Mouse (Mus musculus) hindbrain, embryonic 13.5 days (tissue): ENCODE results near the gene Neurl1a. TPM values are rescaled to one million over a fixed set of nuclear protein-coding genes. Genes with fewer than 3 reads are reported as not detected.
"Not testable (repeated sequence)": the region's sequence is repeated elsewhere in the genome, so short reads cannot be mapped to it uniquely, and the experiment has no call there.

ENCODE experiments used
- ATAC-seq: fragments of 200-750 bp; cut with Nextera tagmentation; 2 replicates; pipeline ENCODE4 v1.8.0; 2017; ENCODE audit warnings: moderate TSS enrichment; ENCODE audit not compliant: low FRiP score
- H3K27ac ChIP-seq: fragments of 300-500 bp; sonication (generic); 2 replicates; pipeline ENCODE4 v1.5.1; 2015; ENCODE audit warnings: inconsistent platforms, mild to moderate bottlenecking, moderate library complexity
- H3K27me3 ChIP-seq: fragments of 300-500 bp; sonication (generic); 2 replicates; pipeline ENCODE4 v1.6.1; 2015; ENCODE audit warnings: mild to moderate bottlenecking, inconsistent platforms
- H3K36me3 ChIP-seq: fragments of 300-500 bp; sonication (generic); 2 replicates; pipeline ENCODE4 v1.6.1; 2015; ENCODE audit warnings: mild to moderate bottlenecking, inconsistent platforms
- H3K4me1 ChIP-seq: fragments of 300-500 bp; sonication (generic); replicated peaks from 2 replicates; pipeline ENCODE4 v1.6.1; 2015; ENCODE audit warnings: inconsistent platforms
- H3K4me2 ChIP-seq: fragments of 300-500 bp; sonication (generic); 2 replicates; pipeline ENCODE4 v1.6.1; 2015; ENCODE audit warnings: inconsistent platforms, mild to moderate bottlenecking, moderate library complexity
- H3K4me3 ChIP-seq: fragments of 300-500 bp; sonication (generic); 2 replicates; pipeline ENCODE4 v1.5.1; 2015; ENCODE audit warnings: mild to moderate bottlenecking, inconsistent platforms
- H3K9ac ChIP-seq: fragments of 300-500 bp; sonication (generic); 2 replicates; pipeline ENCODE4 v1.6.1; 2015; ENCODE audit warnings: mild to moderate bottlenecking, inconsistent platforms
- H3K9me3 ChIP-seq: fragments of 300-500 bp; sonication (generic); 2 replicates; pipeline ENCODE4 v1.6.1; 2016; ENCODE audit warnings: inconsistent platforms
- WGBS: fragments of 180-500 bp; shearing (Covaris S2); methylation state at CpG from one replicate; pipeline ENCODE4 v1.1.7; 2015; 5-methylcytosine and 5-hydroxymethylcytosine counted together
- polyA plus RNA-seq: library from polyadenylated mRNA; unstranded; fragments of >200 nt; fragmentation: Nextera tagmentation; extraction: Ambion mirVana; gene quantifications from 2 replicates; pipeline ENCODE4 v1.2.1, GENCODE M21; 2015

The Neurl1a gene
- 6.8 and 7.2 TPM in 2 replicates for polyA plus RNA-seq

GRCm38 (mm10) chr19:47178431-47179271 lies at the start of gene Neurl1a:
Gene Neurl1a, plus strand, starts transcription at chr19:47178820.
- peak within 1 kb of the TSS; percentile 85 for H3K9ac ChIP-seq
- no peaks in the 10 kb centered on the region for H3K36me3 ChIP-seq
- H3K27me3 ChIP-seq = peaks cover 43% of the 10 kb centered on the region
- peaks cover 6% of the 10 kb centered on the region for H3K9me3 ChIP-seq
- peak within 1 kb of the TSS; percentile 74 for H3K4me3 ChIP-seq
- peak within 1 kb of the TSS; percentile 77 for H3K27ac ChIP-seq
- peak within 1 kb of the TSS; percentile 94 for H3K4me2 ChIP-seq
- WGBS = under 1% methylated on average over 73 of the region's 98 CpGs
- peaks cover 19% of the 10 kb centered on the region for H3K4me1 ChIP-seq
- peak; percentile 69 for ATAC-seq

DNA sequence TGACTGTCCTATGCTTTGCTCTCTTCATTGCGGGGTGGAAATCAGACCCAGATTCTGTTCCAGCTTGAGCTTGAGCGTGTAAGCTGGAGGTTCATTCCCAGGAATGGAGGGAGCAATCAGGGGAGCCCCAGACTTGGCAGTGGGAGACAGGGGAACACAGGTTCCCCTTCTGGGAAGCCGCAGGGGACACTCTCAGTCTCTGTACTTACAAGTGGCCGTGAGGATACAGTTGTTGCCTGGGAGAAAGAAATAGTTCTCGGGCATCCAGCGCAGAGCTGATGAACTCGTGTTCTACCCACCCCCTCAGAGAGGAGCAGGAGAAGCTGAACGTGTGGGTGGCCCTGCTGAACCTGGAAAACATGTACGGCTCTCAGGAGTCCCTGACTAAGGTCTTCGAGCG lies 49.8 kb upstream of the Neurl1a start:
- Histone ChIP-seq H3K27ac (no peak overlapping the region), H3K36me3 (peaks cover 91% of the 10 kb centered on the region), H3K4me1 (no peaks in the 10 kb centered on the region), H3K27me3 (no peaks in the 10 kb centered on the region), H3K4me2 (no peak overlapping the region), H3K9ac (no peak overlapping the region), H3K4me3 (no peak overlapping the region), H3K9me3 (no peaks in the 10 kb centered on the region)
- ATAC-seq = no peak
- 95% methylated on average over 11 of the region's 11 CpGs for WGBS

GRCm38 (mm10) chr19:47130551-47131125 lies 48.0 kb upstream of the Neurl1a start:
- Histone ChIP-seq H3K36me3 (peaks cover 74% of the 10 kb centered on the region), H3K4me1 (no peaks in the 10 kb centered on the region), H3K4me3 (no peak overlapping the region), H3K9me3 (no peaks in the 10 kb centered on the region), H3K9ac (no peak overlapping the region), H3K27ac (no peak overlapping the region), H3K27me3 (no peaks in the 10 kb centered on the region), H3K4me2 (no peak overlapping the region)
- WGBS = 94% methylated on average over 15 of the region's 15 CpGs
- ATAC-seq = no peak

- Histone ChIP-seq H3K4me3 (no peak overlapping the region), H3K9me3 (no peaks in the 10 kb centered on the region), H3K4me2 (no peak overlapping the region), H3K27ac (no peak overlapping the region), H3K9ac (no peak overlapping the region), H3K36me3 (peaks cover 51% of the 10 kb centered on the region), H3K27me3 (0 out of 2 replicates have a peak, but pooled peaks cover 9% of the 10 kb centered on the region), H3K4me1 (peaks cover 18% of the 10 kb centered on the region)
- no peak for ATAC-seq
- 93% methylated on average over 7 of the region's 7 CpGs for WGBS
Measured at GRCm38 (mm10) chr19:47133161-47133560, 45.5 kb upstream of the Neurl1a start.

GRCm38 (mm10) chr19:47135568-47135967 lies 43.1 kb upstream of the Neurl1a start:
- H3K27me3 ChIP-seq = peaks cover 16% of the 10 kb centered on the region; the same call in 1 of the 2 replicates
- no peak for ATAC-seq
- peaks cover 23% of the 10 kb centered on the region for H3K4me1 ChIP-seq
- 90% methylated on average over 17 of the region's 17 CpGs for WGBS
- no peaks in the 10 kb centered on the region for H3K9me3 ChIP-seq
- H3K9ac ChIP-seq = no peak overlapping the region
- H3K36me3 ChIP-seq = peaks cover 27% of the 10 kb centered on the region
- no peak overlapping the region for H3K4me2 ChIP-seq
- H3K27ac ChIP-seq = no peak overlapping the region
- H3K4me3 ChIP-seq = no peak overlapping the region

- no peak overlapping the region for H3K9ac ChIP-seq
- no peak overlapping the region for H3K27ac ChIP-seq
- H3K36me3 ChIP-seq = peaks cover 21% of the 10 kb centered on the region
- no peak overlapping the region for H3K4me2 ChIP-seq
- H3K27me3 ChIP-seq = peaks cover 16% of the 10 kb centered on the region; the same call in 1 of the 2 replicates
- peaks cover 23% of the 10 kb centered on the region for H3K4me1 ChIP-seq
- no peaks in the 10 kb centered on the region for H3K9me3 ChIP-seq
- H3K4me3 ChIP-seq = no peak overlapping the region
- WGBS = 88% methylated on average over 5 of the region's 5 CpGs
- ATAC-seq = no peak
Measured at GRCm38 (mm10) chr19:47136170-47136569, 42.5 kb upstream of the Neurl1a start.

- ATAC-seq = no peak
- Histone ChIP-seq H3K9ac (peak overlapping the region; percentile 68), H3K9me3 (no peaks in the 10 kb centered on the region), H3K4me1 (peaks cover 23% of the 10 kb centered on the region), H3K36me3 (peaks cover 12% of the 10 kb centered on the region), H3K27ac (no peak overlapping the region), H3K27me3 (peaks cover 16% of the 10 kb centered on the region; the same call in 1 of the 2 replicates), H3K4me2 (peak overlapping the region; percentile 46), H3K4me3 (peak overlapping the region; percentile 23; the same call in 1 of the 2 replicates)
- WGBS = 57% methylated on average over 6 of the region's 6 CpGs
Measured at GRCm38 (mm10) chr19:47137051-47137581, 41.5 kb upstream of the Neurl1a start.

DNA sequence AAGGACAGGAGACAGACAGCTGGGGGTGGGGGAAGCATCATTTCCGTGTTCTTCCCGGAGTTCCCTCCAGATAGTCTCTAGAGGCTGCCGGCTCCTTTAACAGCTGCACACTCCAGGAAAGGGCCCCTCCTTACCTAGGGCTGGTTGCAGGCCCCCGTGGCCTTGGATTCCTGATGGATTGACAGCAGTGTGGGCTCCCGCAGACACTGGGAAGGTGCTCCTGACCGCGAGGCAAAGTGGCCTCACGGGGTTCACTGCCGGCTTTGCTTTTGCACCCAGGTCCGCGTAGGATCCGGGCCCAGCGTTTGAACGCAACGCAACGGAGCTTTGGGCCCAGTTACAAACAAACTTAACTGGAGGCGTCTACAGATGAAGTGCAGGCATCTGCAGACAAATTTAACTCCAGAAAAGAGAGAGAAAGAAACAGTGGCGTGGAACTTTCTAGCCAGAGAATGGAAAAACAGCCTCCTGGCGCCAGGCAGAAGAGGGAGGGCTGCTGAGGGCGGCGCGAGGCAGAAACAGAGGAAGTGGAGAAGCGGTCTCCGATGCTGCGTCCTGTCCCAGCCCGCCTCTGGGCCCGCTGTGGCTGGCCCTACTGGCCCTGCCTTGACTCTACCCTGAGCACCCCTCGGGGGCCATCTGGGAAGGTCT lies 40.7 kb upstream of the Neurl1a start, which contains the start of gene Calhm2:
Gene Calhm2, minus strand, starts transcription at position 524 of the 651 bp plus-strand sequence.
- Histone ChIP-seq H3K4me1 (peaks cover 23% of the 10 kb centered on the region), H3K36me3 (peaks cover 4% of the 10 kb centered on the region), H3K4me2 (peak within 1 kb of the TSS; percentile 46), H3K27ac (no peak within 1 kb of the TSS; the same call in 1 of the 2 replicates), H3K4me3 (peak within 1 kb of the TSS; percentile 23), H3K9me3 (no peaks in the 10 kb centered on the region), H3K9ac (peak within 1 kb of the TSS; percentile 68), H3K27me3 (peaks cover 16% of the 10 kb centered on the region; the same call in 1 of the 2 replicates)
- WGBS = 13% methylated on average over 28 of the region's 28 CpGs
- peak; percentile 39; the same call in 1 of the 2 replicates for ATAC-seq

DNA sequence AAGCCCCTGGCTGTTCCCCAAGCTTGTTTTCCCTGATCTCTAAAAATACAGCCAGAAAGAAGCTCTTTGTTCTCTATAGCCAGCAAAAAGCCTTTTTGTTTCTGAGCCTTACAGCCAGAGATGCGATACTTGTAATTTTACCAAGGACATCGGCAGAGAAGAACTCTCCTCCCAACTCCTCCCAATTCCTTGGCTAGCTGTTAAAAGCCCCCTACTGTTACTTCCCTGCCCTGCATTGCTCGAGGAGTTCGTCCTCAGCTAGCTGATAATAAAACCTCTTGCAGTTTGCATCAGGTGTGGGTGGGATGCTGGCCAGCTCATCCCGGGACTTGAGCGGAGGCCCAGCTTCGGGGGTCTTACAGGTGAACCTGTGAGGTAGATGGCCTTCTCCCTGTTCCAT lies 39.0 kb upstream of the Neurl1a start:
- ATAC-seq, H3K9ac ChIP-seq, H3K4me3 ChIP-seq, H3K9me3 ChIP-seq, H3K36me3 ChIP-seq, H3K4me2 ChIP-seq, H3K27ac ChIP-seq: not testable (repeated sequence)
- Histone ChIP-seq H3K27me3 (peaks cover 16% of the 10 kb centered on the region; the same call in 1 of the 2 replicates), H3K4me1 (peaks cover 23% of the 10 kb centered on the region)
- WGBS = 49% methylated on average over 7 of the region's 7 CpGs

- peaks cover 11% of the 10 kb centered on the region; the same call in 1 of the 2 replicates for H3K27me3 ChIP-seq
- H3K4me2 ChIP-seq = no peak overlapping the region
- no peak for ATAC-seq
- no peaks in the 10 kb centered on the region for H3K36me3 ChIP-seq
- no peaks in the 10 kb centered on the region for H3K9me3 ChIP-seq
- H3K4me3 ChIP-seq = no peak overlapping the region
- no peak overlapping the region for H3K9ac ChIP-seq
- no peak overlapping the region for H3K27ac ChIP-seq
- peaks cover 16% of the 10 kb centered on the region for H3K4me1 ChIP-seq
- 80% methylated on average over 6 of the region's 6 CpGs for WGBS
Measured at GRCm38 (mm10) chr19:47142438-47142837, 36.2 kb upstream of the Neurl1a start.

- no peak for ATAC-seq
- Histone ChIP-seq H3K27me3 (no peaks in the 10 kb centered on the region), H3K36me3 (no peaks in the 10 kb centered on the region), H3K9ac (no peak within 1 kb of the TSS), H3K4me2 (no peak within 1 kb of the TSS), H3K4me1 (0 out of 2 replicates have a peak, but pooled peaks cover 3% of the 10 kb centered on the region), H3K4me3 (no peak within 1 kb of the TSS), H3K9me3 (no peaks in the 10 kb centered on the region), H3K27ac (no peak within 1 kb of the TSS)
- 91% methylated on average over 6 of the region's 6 CpGs for WGBS
Measured at GRCm38 (mm10) chr19:47144154-47144553, 34.5 kb upstream of the Neurl1a start, which contains the start of gene Calhm1. Gene Calhm1, minus strand, starts transcription at chr19:47144254.
